11 mouse cellular contexts compared by ENCODE assay signal in genomic region chr3:135597014-135597413, GRCm38 (mm10).
DNase-seq lines count a peak whose midpoint lies in the region; ATAC-seq and TF ChIP-seq lines count a peak whose summit lies in the region.
"Had no signal": no experiment of that assay in that cellular context is flagged by ENCODE, and none has a peak within 500 bp of the region (broad histone marks: within the 10 kb centered on the region; RNA-seq: fewer than 3 reads in every experiment).

No protein-coding gene starts in this region.

- H3K27ac ChIP-seq in heart, adult 2 months = peak overlapping the region; percentile 71
- peak overlapping the region; percentile 80 for H3K27ac ChIP-seq in bone marrow macrophage, adult 2 months (ENCODE audit: insufficient read depth, low read depth, low read length)
- H3K27ac ChIP-seq in intestine, embryonic 15.5 days = peak overlapping the region; percentile 70
- H3K27ac ChIP-seq in lung, postnatal 0 days (ENCODE audit: low read length) = peak overlapping the region; percentile 47

- peak in 1 of 2 experiments; percentile 52 for DNase-seq in heart, adult 2 months
- no peak for DNase-seq in heart, postnatal 4 days
- DNase-seq in lung, postnatal 0 days (ENCODE audit: low spot score) = peak; percentile 42
- no peak for DNase-seq in urinary bladder, postnatal 14 days (ENCODE audit: low spot score)
- DNase-seq in urinary bladder, postnatal 36 days (ENCODE audit: low spot score in 2 of 2) = no peak
- DNase-seq in embryo, embryonic 10.5 days (ENCODE audit: low spot score) = no peak
- DNase-seq: cerebellum, postnatal 25 days; left cerebral cortex, postnatal 4 days; thymus, postnatal 14 days had no signal

- H3K36me3 ChIP-seq in heart, adult 2 months (ENCODE audit: control insufficient read depth, insufficient read depth, low read length) = peaks cover 2% of the 10 kb centered on the region
- H3K36me3 ChIP-seq in intestine, embryonic 15.5 days = peaks cover 15% of the 10 kb centered on the region
- H3K36me3 ChIP-seq in lung, postnatal 0 days (ENCODE audit: insufficient read depth, low read length) = peaks cover 34% of the 10 kb centered on the region; the same call in 1 of the 2 replicates

- TF ChIP-seq POLR2A in heart, adult 2 months (IDR thresholded peaks at IDR 0.05; ENCODE audit: insufficient read depth, low read depth, low read length) = peak; percentile 40; the same call in 1 of the 2 replicates
- TF ChIP-seq POLR2A in bone marrow macrophage, adult 2 months (IDR thresholded peaks at IDR 0.05; ENCODE audit: borderline replicate concordance, low read depth, low read length) = no peak

- no peaks in the 10 kb centered on the region for H3K27me3 ChIP-seq in heart, adult 2 months (ENCODE audit: control insufficient read depth, insufficient read depth, low read length)
- H3K27me3 ChIP-seq in intestine, embryonic 15.5 days (replicated peaks) = no peaks in the 10 kb centered on the region
- no peaks in the 10 kb centered on the region for H3K27me3 ChIP-seq in lung, postnatal 0 days (replicated peaks; ENCODE audit: insufficient read depth, low read length)

- TF ChIP-seq EP300 in heart, adult 2 months (IDR thresholded peaks at IDR 0.05; ENCODE audit: insufficient read depth, low read depth, low read length) = peak; percentile 38; the same call in 1 of the 2 replicates
- TF ChIP-seq EP300 in lung, postnatal 0 days (IDR thresholded peaks at IDR 0.05) = peak; percentile 62

- H3K9me3 ChIP-seq in intestine, embryonic 15.5 days = no peaks in the 10 kb centered on the region
- no peaks in the 10 kb centered on the region for H3K9me3 ChIP-seq in lung, postnatal 0 days (ENCODE audit: low read length)

- H3K4me2 ChIP-seq in intestine, embryonic 15.5 days (replicated peaks) = no peak overlapping the region
- H3K4me2 ChIP-seq in lung, postnatal 0 days (replicated peaks; ENCODE audit: low read depth, low read length) = no peak overlapping the region

- TF ChIP-seq CTCF in heart, adult 2 months (IDR thresholded peaks at IDR 0.05) = peak; percentile 36; the same call in 1 of the 2 replicates
- TF ChIP-seq CTCF in bone marrow macrophage, adult 2 months (IDR thresholded peaks at IDR 0.05; ENCODE audit: low read depth, low read length) = no peak
- TF ChIP-seq CTCF in lung, postnatal 0 days (IDR thresholded peaks at IDR 0.05) = 0 out of 2 replicates have a peak, but pooled peaks have one; percentile 4

- ATAC-seq in intestine, embryonic 15.5 days = no peak
- ATAC-seq in lung, postnatal 0 days = peak; percentile 57; the same call in 1 of the 2 replicates

- intact Hi-C loops in heart, adult 2 months (cut with DNase I) = loop anchor here (5.0 kb wide), 1 partner anchor 175 kb away; the partner anchor contains the start of gene Cisd2

- H3K9ac ChIP-seq in heart, adult 2 months (ENCODE audit: low read depth, low read length) = no peak overlapping the region
- H3K9ac ChIP-seq in intestine, embryonic 15.5 days = no peak overlapping the region
- no peak overlapping the region for H3K9ac ChIP-seq in lung, postnatal 0 days (replicated peaks; ENCODE audit: low read depth)

- peaks cover 6% of the 10 kb centered on the region for H3K4me1 ChIP-seq in heart, adult 2 months (ENCODE audit: control insufficient read depth, insufficient read depth, low read length)
- H3K4me1 ChIP-seq in bone marrow macrophage, adult 2 months (ENCODE audit: control insufficient read depth, insufficient read depth, low read length) = peaks cover 36% of the 10 kb centered on the region
- peaks cover 4% of the 10 kb centered on the region; the same call in 1 of the 2 replicates for H3K4me1 ChIP-seq in intestine, embryonic 15.5 days (replicated peaks)
- H3K4me1 ChIP-seq in lung, postnatal 0 days (ENCODE audit: insufficient read depth, low read depth, low read length) = 0 out of 2 replicates have a peak, but pooled peaks cover 3% of the 10 kb centered on the region

- H3K4me3 ChIP-seq in heart, adult 2 months = no peak overlapping the region
- no peak overlapping the region for H3K4me3 ChIP-seq in bone marrow macrophage, adult 2 months (ENCODE audit: insufficient read depth, low read length)
- no peak overlapping the region for H3K4me3 ChIP-seq in intestine, embryonic 15.5 days (replicated peaks)
- H3K4me3 ChIP-seq in lung, postnatal 0 days (ENCODE audit: low read depth, low read length) = no peak overlapping the region

- WGBS in heart, adult 2 months = 43% methylated on average over 4 of the region's 4 CpGs
- WGBS in intestine, embryonic 15.5 days = 48% methylated on average over 4 of the region's 4 CpGs
- 51% methylated on average over 4 of the region's 4 CpGs for WGBS in lung, postnatal 0 days

- H3K79me2 ChIP-seq in heart, adult 2 months (replicated peaks; ENCODE audit: control insufficient read depth, insufficient read depth, low read length) = no peaks in the 10 kb centered on the region
